Mouse (Mus musculus) liver, embryonic 16.5 days (tissue): ENCODE results near the gene Rad54l2. TPM values are rescaled to one million over a fixed set of nuclear protein-coding genes. Genes with fewer than 3 reads are reported as not detected.

Source experiments
- ATAC-seq: fragments of 200-750 bp; cut with Nextera tagmentation; 2 replicates; pipeline ENCODE4 v1.8.0; 2017; ENCODE audit warnings: low read depth, mild to moderate bottlenecking, moderate number of reproducible peaks, moderate library complexity
- H3K27ac ChIP-seq: fragments of 300-500 bp; sonication (generic); 2 replicates; pipeline ENCODE4 v1.5.1; 2014; ENCODE audit warnings: mild to moderate bottlenecking, low read length
- H3K27me3 ChIP-seq: fragments of 300-500 bp; sonication (generic); 2 replicates; pipeline ENCODE4 v1.6.1; 2014; ENCODE audit warnings: low read depth, low read length, mixed read lengths; ENCODE audit not compliant: control insufficient read depth, insufficient read depth
- H3K36me3 ChIP-seq: fragments of 300-500 bp; sonication (generic); 2 replicates; pipeline ENCODE4 v1.6.1; 2014; ENCODE audit warnings: mild to moderate bottlenecking; ENCODE audit not compliant: control insufficient read depth, insufficient read depth
- H3K4me1 ChIP-seq: fragments of 300-500 bp; sonication (generic); 2 replicates; pipeline ENCODE4 v1.6.1; 2014; ENCODE audit warnings: low read depth, low read length, mixed read lengths; ENCODE audit not compliant: control insufficient read depth
- H3K4me2 ChIP-seq: fragments of 300-500 bp; sonication (generic); 2 replicates; pipeline ENCODE4 v1.6.1; 2014; ENCODE audit warnings: low read depth, low read length, mixed read lengths
- H3K4me3 ChIP-seq: fragments of 300-500 bp; sonication (generic); 2 replicates; pipeline ENCODE4 v1.5.1; 2014; ENCODE audit warnings: low read depth, mild to moderate bottlenecking, low read length
- H3K9ac ChIP-seq: fragments of 300-500 bp; sonication (generic); 2 replicates; pipeline ENCODE4 v1.6.1; 2014; ENCODE audit warnings: low read depth, low read length
- H3K9me3 ChIP-seq: fragments of 300-500 bp; sonication (generic); replicated peaks from 2 replicates; pipeline ENCODE4 v1.6.1; 2016; ENCODE audit warnings: low read length; ENCODE audit not compliant: control insufficient read depth
- WGBS: fragments of 180-500 bp; shearing (Covaris S2); extraction: QIAGEN DNeasy Blood & Tissue Kit; methylation state at CpG from one replicate; pipeline ENCODE4 v1.1.7; 2014; ENCODE audit not compliant: insufficient replicate concordance; 5-methylcytosine and 5-hydroxymethylcytosine counted together
- polyA plus RNA-seq: library from polyadenylated mRNA; unstranded; fragments of >200 nt; fragmentation: Nextera tagmentation; extraction: Ambion mirVana; gene quantifications from 2 replicates; pipeline ENCODE4 v1.2.1, GENCODE M21; 2015

Rad54l2 gene
- polyA plus RNA-seq, 1 experiment from 2014 or later, result 1.5 TPM

DNA sequence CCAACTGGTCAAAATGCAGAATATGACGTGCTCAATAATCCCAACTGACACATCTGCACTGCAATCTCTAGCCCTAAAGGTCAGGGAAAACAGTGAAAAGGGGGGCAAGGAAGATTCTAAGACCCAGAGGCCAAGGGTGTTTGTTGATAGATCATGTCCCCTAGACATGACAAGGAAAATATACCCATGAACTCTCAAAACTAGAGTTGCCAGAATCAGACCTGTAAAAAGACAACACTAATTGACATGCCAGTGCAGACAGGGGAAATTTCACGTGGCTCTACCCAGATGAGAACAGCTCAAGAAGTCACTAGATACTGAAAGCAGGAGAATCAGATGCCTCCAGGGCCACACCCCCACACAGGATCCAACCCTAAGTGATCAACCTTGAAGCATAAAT is 55.3 kb downstream of the Rad54l2 start:
- H3K27ac ChIP-seq, result no peak overlapping the region
- no peak overlapping the region for H3K9ac ChIP-seq
- H3K4me3 ChIP-seq, result no peak overlapping the region
- H3K27me3 ChIP-seq, result no peaks in the 10 kb centered on the region
- WGBS, result 48% methylated on average over 2 of the region's 2 CpGs
- no peaks in the 10 kb centered on the region for H3K9me3 ChIP-seq
- H3K4me1 ChIP-seq, result no peaks in the 10 kb centered on the region
- no peak for ATAC-seq
- no peak overlapping the region for H3K4me2 ChIP-seq
- no peaks in the 10 kb centered on the region for H3K36me3 ChIP-seq

GRCm38 (mm10) chr9:106729416-106729815 is 59.6 kb downstream of the Rad54l2 start:
- WGBS, result 61% methylated on average over 2 of the region's 2 CpGs
- no peaks in the 10 kb centered on the region for H3K27me3 ChIP-seq
- no peak overlapping the region for H3K9ac ChIP-seq
- H3K9me3 ChIP-seq, result no peaks in the 10 kb centered on the region
- no peaks in the 10 kb centered on the region for H3K36me3 ChIP-seq
- H3K27ac ChIP-seq, result no peak overlapping the region
- H3K4me2 ChIP-seq, result no peak overlapping the region
- peaks cover 5% of the 10 kb centered on the region for H3K4me1 ChIP-seq
- ATAC-seq, result no peak
- H3K4me3 ChIP-seq, result no peak overlapping the region

DNA sequence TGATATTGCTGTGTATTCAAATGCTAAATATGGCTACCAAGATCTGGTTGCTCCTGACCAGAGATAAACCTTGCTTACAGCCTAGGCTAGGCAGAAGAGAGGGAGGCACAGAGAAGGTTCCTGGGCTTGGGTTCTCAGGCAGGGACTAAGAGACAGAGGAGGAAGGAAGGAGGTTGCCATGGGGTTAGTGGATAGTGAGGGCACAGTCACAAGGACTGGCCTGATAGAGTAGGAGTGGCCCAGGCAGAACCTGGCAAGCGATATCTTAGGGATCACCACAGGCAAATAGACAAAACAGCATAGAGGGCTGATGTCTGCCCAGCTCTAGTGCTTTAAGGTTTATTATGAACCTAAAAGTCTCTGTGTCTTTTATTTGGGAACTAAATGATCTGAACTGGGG is 62.1 kb downstream of the Rad54l2 start:
- Histone ChIP-seq H3K9ac (no peak overlapping the region), H3K4me3 (no peak overlapping the region), H3K4me1 (peaks cover 5% of the 10 kb centered on the region), H3K27ac (no peak overlapping the region), H3K27me3 (no peaks in the 10 kb centered on the region), H3K4me2 (no peak overlapping the region), H3K36me3 (no peaks in the 10 kb centered on the region), H3K9me3 (no peaks in the 10 kb centered on the region)
- ATAC-seq, result peak; percentile 73
- 12% methylated on average over 1 of the region's 1 CpGs for WGBS

DNA sequence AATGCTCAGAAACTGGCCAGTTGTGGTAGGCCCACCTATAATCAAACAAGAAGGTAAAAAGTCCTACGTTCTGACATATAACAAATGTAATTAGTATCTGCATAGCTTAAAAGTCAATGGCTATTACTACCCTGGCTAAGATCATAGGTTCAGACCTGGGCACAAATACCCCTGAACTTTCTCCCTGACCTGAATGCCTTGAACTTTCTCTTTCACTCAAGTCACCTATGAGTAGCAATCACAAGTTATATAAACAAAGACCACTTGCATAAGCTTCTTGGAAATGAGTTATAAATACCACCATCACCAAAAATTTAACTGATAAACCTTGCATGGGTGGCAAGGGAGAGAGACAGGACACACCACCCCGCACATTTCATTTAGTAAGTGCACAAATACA is 63.6 kb downstream of the Rad54l2 start:
- no peak overlapping the region for H3K9ac ChIP-seq
- no peak overlapping the region for H3K27ac ChIP-seq
- no peaks in the 10 kb centered on the region for H3K36me3 ChIP-seq
- ATAC-seq, result no peak
- no peak overlapping the region for H3K4me3 ChIP-seq
- H3K4me1 ChIP-seq, result peaks cover 5% of the 10 kb centered on the region
- no peaks in the 10 kb centered on the region for H3K27me3 ChIP-seq
- 70% methylated on average over 2 of the region's 2 CpGs for WGBS
- no peak overlapping the region for H3K4me2 ChIP-seq
- no peaks in the 10 kb centered on the region for H3K9me3 ChIP-seq

- Histone ChIP-seq H3K4me2 (no peak overlapping the region), H3K27me3 (no peaks in the 10 kb centered on the region), H3K4me1 (peaks cover 5% of the 10 kb centered on the region), H3K9me3 (no peaks in the 10 kb centered on the region), H3K9ac (no peak overlapping the region), H3K27ac (peak overlapping the region; percentile 48), H3K4me3 (no peak overlapping the region), H3K36me3 (no peaks in the 10 kb centered on the region)
- ATAC-seq, result peak; percentile 62
- WGBS, result 65% methylated on average over 1 of the region's 1 CpGs
Measured at GRCm38 (mm10) chr9:106724864-106725263, 64.1 kb downstream of the Rad54l2 start.

- no peak for ATAC-seq
- 80% methylated on average over 4 of the region's 4 CpGs for WGBS
- Histone ChIP-seq H3K27ac (no peak overlapping the region), H3K9me3 (no peaks in the 10 kb centered on the region), H3K4me2 (no peak overlapping the region), H3K4me1 (no peaks in the 10 kb centered on the region), H3K4me3 (no peak overlapping the region), H3K9ac (no peak overlapping the region), H3K36me3 (peaks cover 23% of the 10 kb centered on the region), H3K27me3 (no peaks in the 10 kb centered on the region)
Measured at GRCm38 (mm10) chr9:106716729-106717128, 72.3 kb downstream of the Rad54l2 start.

DNA sequence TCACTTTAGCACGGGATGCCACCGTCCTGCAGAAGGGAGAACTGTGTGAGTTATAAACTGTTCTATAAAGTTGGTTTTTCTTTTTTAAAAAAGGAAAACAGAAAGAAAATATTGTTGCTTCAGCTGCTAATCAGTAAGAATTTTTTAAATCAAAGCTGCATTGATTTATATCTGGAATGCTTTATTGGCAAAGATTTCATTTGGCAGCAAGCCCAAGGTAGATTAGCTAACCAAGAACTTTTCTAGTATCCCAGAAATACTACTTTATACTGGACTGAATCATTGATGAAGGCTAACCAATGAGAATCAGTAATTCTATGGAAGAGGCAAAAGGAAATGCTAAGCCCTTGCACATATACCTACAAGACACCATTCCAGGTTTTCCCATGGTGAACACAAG is 72.8 kb downstream of the Rad54l2 start:
- no peaks in the 10 kb centered on the region for H3K9me3 ChIP-seq
- H3K4me1 ChIP-seq, result no peaks in the 10 kb centered on the region
- no peak overlapping the region for H3K27ac ChIP-seq
- WGBS, result 84% methylated on average over 2 of the region's 2 CpGs
- ATAC-seq, result no peak
- H3K9ac ChIP-seq, result no peak overlapping the region
- peaks cover 23% of the 10 kb centered on the region for H3K36me3 ChIP-seq
- no peak overlapping the region for H3K4me2 ChIP-seq
- H3K4me3 ChIP-seq, result no peak overlapping the region
- no peaks in the 10 kb centered on the region for H3K27me3 ChIP-seq

DNA sequence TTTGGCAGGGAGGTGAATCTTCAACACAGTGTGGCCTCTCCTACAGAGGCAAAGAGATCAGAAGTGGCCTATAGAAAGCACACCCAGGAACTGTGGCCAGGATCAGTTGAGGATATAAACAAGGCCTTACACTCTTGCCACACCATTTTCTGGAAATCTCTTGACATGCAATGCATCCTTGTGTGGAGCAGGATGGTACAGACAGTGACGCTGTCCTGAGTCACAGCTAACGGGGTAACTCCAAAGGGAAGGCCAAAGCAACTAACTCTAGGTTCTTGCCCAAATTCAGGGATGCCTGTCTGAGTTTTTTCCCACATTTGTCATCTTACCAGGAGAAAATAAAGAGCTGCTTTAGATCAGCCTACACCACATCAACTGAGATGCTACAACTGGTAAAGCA is 76.5 kb downstream of the Rad54l2 start:
- Histone ChIP-seq H3K9me3 (no peaks in the 10 kb centered on the region), H3K4me2 (no peak overlapping the region), H3K36me3 (peaks cover 23% of the 10 kb centered on the region), H3K4me1 (no peaks in the 10 kb centered on the region), H3K4me3 (no peak overlapping the region), H3K27me3 (no peaks in the 10 kb centered on the region), H3K27ac (no peak overlapping the region), H3K9ac (no peak overlapping the region)
- ATAC-seq, result no peak
- WGBS, result 86% methylated on average over 2 of the region's 2 CpGs

DNA sequence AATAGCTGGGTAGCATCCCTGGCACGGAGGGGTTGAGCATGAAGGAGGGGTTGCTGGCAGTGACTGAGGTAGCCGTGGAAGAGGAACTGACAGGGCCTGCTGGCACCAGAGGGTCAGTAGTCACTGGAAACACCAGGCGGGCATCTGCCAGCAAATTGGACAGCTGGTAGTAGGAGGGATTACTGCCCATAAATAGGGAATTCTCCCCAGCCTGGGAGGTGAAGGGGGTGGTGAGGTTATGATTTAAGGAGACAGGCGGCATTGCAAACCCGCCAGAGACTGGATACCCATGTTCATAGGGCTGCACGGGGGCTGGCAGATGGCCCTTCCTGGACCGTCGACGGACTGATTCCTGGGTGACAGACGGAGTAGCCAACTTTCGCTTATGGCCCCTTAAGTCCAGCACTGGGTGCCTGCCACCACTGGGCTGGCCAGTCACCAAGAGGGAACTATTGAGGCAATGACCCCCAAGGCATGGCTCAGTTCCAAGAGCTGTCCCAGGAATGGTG is 96.0 kb downstream of the Rad54l2 start:
- H3K4me3 ChIP-seq, result no peak overlapping the region
- no peaks in the 10 kb centered on the region for H3K9me3 ChIP-seq
- no peak overlapping the region for H3K4me2 ChIP-seq
- WGBS, result 80% methylated on average over 11 of the region's 11 CpGs
- H3K36me3 ChIP-seq, result peaks cover 6% of the 10 kb centered on the region; the same call in 1 of the 2 replicates
- no peak overlapping the region for H3K27ac ChIP-seq
- no peaks in the 10 kb centered on the region for H3K4me1 ChIP-seq
- no peak overlapping the region for H3K9ac ChIP-seq
- ATAC-seq, result no peak
- H3K27me3 ChIP-seq, result no peaks in the 10 kb centered on the region
